Mouse (Mus musculus) myocyte (in vitro differentiated cells): ENCODE data around the gene Acsm2. TPM values are rescaled to one million over a fixed set of nuclear protein-coding genes. Genes with fewer than 3 reads are reported as not detected.

Experiments used
- H3K27me3 ChIP-seq: one replicate; pipeline ENCODE4 v1.6.1; 2011; ENCODE audit not compliant: control insufficient read depth, insufficient read depth, insufficient read length
- H3K36me3 ChIP-seq: one replicate; pipeline ENCODE4 v1.6.1; 2011; ENCODE audit not compliant: control insufficient read depth, insufficient read depth
- H3K4me2 ChIP-seq: one replicate; pipeline ENCODE4 v1.6.1; 2011; ENCODE audit warnings: low read depth, control low read depth
- H3K4me3 ChIP-seq: one replicate; pipeline ENCODE4 v1.5.1; 2011; ENCODE audit warnings: mild to moderate bottlenecking, control low read depth, moderate library complexity
- H3K79me2 ChIP-seq: one replicate; pipeline ENCODE4 v1.6.1; 2011; ENCODE audit not compliant: control insufficient read depth, insufficient read depth
- H3ac ChIP-seq: one replicate; pipeline ENCODE4 v1.6.1; 2011; ENCODE audit not compliant: control insufficient read depth, insufficient read length
- CEBPB ChIP-seq: IDR thresholded peaks from 2 replicates; pipeline ENCODE4 v1.6.1; 2011; ENCODE audit warnings: mild to moderate bottlenecking, moderate library complexity; ENCODE audit not compliant: poor library complexity, insufficient read depth, severe bottlenecking
- E2F4 ChIP-seq: IDR thresholded peaks from one replicate; pipeline ENCODE4 v1.6.1; 2011; ENCODE audit warnings: mild to moderate bottlenecking, control low read depth, moderate library complexity; ENCODE audit not compliant: insufficient read depth
- MAX ChIP-seq: IDR thresholded peaks from one replicate; pipeline ENCODE4 v1.6.1; 2011; ENCODE audit warnings: low read depth, mild to moderate bottlenecking, control low read depth
- MYOD1 ChIP-seq, 3 experiments: IDR thresholded peaks; one replicate each; pipeline ENCODE4 v1.6.1; 2011; ENCODE audit warnings: control low read depth in 2 of 3, low read depth in 2 of 3, mild to moderate bottlenecking in 2 of 3, moderate library complexity in 1 of 3; ENCODE audit not compliant: insufficient read length in 2 of 3, control insufficient read depth in 1 of 3
- MYOG ChIP-seq, 3 experiments: IDR thresholded peaks; one replicate each; pipeline ENCODE4 v1.6.1; 2011; ENCODE audit warnings: control low read depth in 2 of 3, low read depth in 2 of 3, mild to moderate bottlenecking in 2 of 3; ENCODE audit not compliant: insufficient read length in 2 of 3, control insufficient read depth in 1 of 3, insufficient read depth in 1 of 3
- POLR2A ChIP-seq: IDR thresholded peaks from one replicate; pipeline ENCODE4 v1.6.1; 2011; ENCODE audit warnings: low read depth, mild to moderate bottlenecking, control low read depth, moderate library complexity; ENCODE audit not compliant: insufficient read length
- POLR2AphosphoS2 ChIP-seq: IDR thresholded peaks from one replicate; pipeline ENCODE4 v1.6.1; 2011; ENCODE audit warnings: low read depth, control low read depth; ENCODE audit not compliant: insufficient read length
- REST ChIP-seq: IDR thresholded peaks from one replicate; pipeline ENCODE4 v1.6.1; 2011; ENCODE audit warnings: mild to moderate bottlenecking, control low read depth, moderate library complexity; ENCODE audit not compliant: insufficient read depth, insufficient read length
- SRF ChIP-seq: IDR thresholded peaks from one replicate; pipeline ENCODE4 v1.6.1; 2011; ENCODE audit warnings: low read depth; ENCODE audit not compliant: control insufficient read depth, insufficient read length
- TCF12 ChIP-seq: IDR thresholded peaks from one replicate; pipeline ENCODE4 v1.6.1; 2011; ENCODE audit warnings: mild to moderate bottlenecking, control low read depth; ENCODE audit not compliant: poor library complexity, insufficient read depth, severe bottlenecking
- TCF3 ChIP-seq: IDR thresholded peaks from one replicate; pipeline ENCODE4 v1.6.1; 2011; ENCODE audit warnings: low read depth, control low read depth; ENCODE audit not compliant: insufficient read length
- USF1 ChIP-seq: IDR thresholded peaks from one replicate; pipeline ENCODE4 v1.6.1; 2011; ENCODE audit warnings: low read depth, mild to moderate bottlenecking, control low read depth, moderate library complexity
- polyA plus RNA-seq: library from polyadenylated mRNA; unstranded; fragments of >200 nt; fragmentation: generic; extraction: Trizol; gene quantifications from one replicate; pipeline ENCODE4 v1.2.1, GENCODE M21; 2012; ENCODE audit warnings: missing spikeins

Gene Acsm2
- polyA plus RNA-seq, 1 experiment: not detected

GRCm38 (mm10) chr7:119534389-119534788 is 19.8 kb upstream of the Acsm2 start:
- Histone ChIP-seq H3K4me3 (no peak overlapping the region), H3K36me3 (no peaks in the 10 kb centered on the region), H3K4me2 (no peak overlapping the region), H3K79me2 (no peaks in the 10 kb centered on the region), H3K27me3 (no peaks in the 10 kb centered on the region), H3ac (no peak overlapping the region)
- no peak for TF ChIP-seq CEBPB
- TF ChIP-seq POLR2A: no peak
- TF ChIP-seq REST: no peak
- no peak for TF ChIP-seq E2F4
- no peak for TF ChIP-seq MYOD1 (IDR thresholded peaks at IDR 0.05; ENCODE audit: control insufficient read depth in 1 of 3, insufficient read length in 2 of 3, low read depth in 2 of 3)
- no peak for TF ChIP-seq TCF3
- TF ChIP-seq SRF: no peak
- no peak for TF ChIP-seq MYOG (IDR thresholded peaks at IDR 0.05; ENCODE audit: control insufficient read depth in 1 of 3, insufficient read depth in 1 of 3, insufficient read length in 2 of 3, low read depth in 2 of 3)
- no peak for TF ChIP-seq MAX
- no peak for TF ChIP-seq USF1

- H3K79me2 ChIP-seq: no peaks in the 10 kb centered on the region
- TF ChIP-seq E2F4 (no peak), TCF12 (no peak), TCF3 (no peak), REST (no peak), POLR2AphosphoS2 (no peak), SRF (no peak), MYOG (IDR thresholded peaks at IDR 0.05; ENCODE audit: control insufficient read depth in 1 of 3, insufficient read depth in 1 of 3, insufficient read length in 2 of 3, low read depth in 2 of 3) (no peak), POLR2A (no peak), MYOD1 (IDR thresholded peaks at IDR 0.05; ENCODE audit: control insufficient read depth in 1 of 3, insufficient read length in 2 of 3, low read depth in 2 of 3) (no peak), USF1 (no peak), CEBPB (no peak), MAX (no peak)
- H3K27me3 ChIP-seq: no peaks in the 10 kb centered on the region
- H3K36me3 ChIP-seq: no peaks in the 10 kb centered on the region
- H3K4me2 ChIP-seq: no peak overlapping the region
- H3K4me3 ChIP-seq: no peak overlapping the region
- H3ac ChIP-seq: no peak overlapping the region
Measured at GRCm38 (mm10) chr7:119542445-119542844, 11.7 kb upstream of the Acsm2 start.

DNA sequence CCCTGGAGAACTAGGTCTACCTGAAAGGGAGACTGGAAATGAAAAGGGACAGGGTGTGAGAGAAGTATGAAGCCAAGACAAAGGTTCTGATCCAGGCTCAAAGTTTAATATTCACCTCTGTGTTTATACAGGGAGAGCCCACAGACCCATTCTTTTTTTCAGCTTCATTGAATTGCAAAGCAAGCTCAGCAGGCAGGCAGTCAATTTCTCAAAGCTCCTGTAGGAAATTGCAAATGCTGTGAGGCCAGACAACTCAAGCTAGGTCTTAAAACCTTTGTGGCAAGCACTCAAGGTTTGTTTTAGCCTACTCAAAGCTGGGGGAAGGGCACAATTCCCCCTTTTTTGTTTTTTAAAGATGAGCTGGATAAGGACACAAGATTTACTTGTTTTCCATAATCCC is 8.6 kb upstream of the Acsm2 start:
- no peaks in the 10 kb centered on the region for H3K27me3 ChIP-seq
- H3K4me3 ChIP-seq: no peak overlapping the region
- TF ChIP-seq REST (no peak), MYOG (IDR thresholded peaks at IDR 0.05; ENCODE audit: control insufficient read depth in 1 of 3, insufficient read depth in 1 of 3, insufficient read length in 2 of 3, low read depth in 2 of 3) (no peak)
- no peaks in the 10 kb centered on the region for H3K79me2 ChIP-seq
- H3K36me3 ChIP-seq: no peaks in the 10 kb centered on the region
- H3K4me2 ChIP-seq: no peak overlapping the region
- H3ac ChIP-seq: no peak overlapping the region

GRCm38 (mm10) chr7:119550471-119551222 is 3.5 kb upstream of the Acsm2 start:
- no peak for TF ChIP-seq MYOD1 (IDR thresholded peaks at IDR 0.05; ENCODE audit: control insufficient read depth in 1 of 3, insufficient read length in 2 of 3, low read depth in 2 of 3)
- TF ChIP-seq REST: no peak
- TF ChIP-seq USF1: no peak
- no peak for TF ChIP-seq SRF
- no peak for TF ChIP-seq POLR2A
- H3K36me3 ChIP-seq: no peaks in the 10 kb centered on the region
- H3ac ChIP-seq: no peak overlapping the region
- no peaks in the 10 kb centered on the region for H3K79me2 ChIP-seq
- no peak overlapping the region for H3K4me3 ChIP-seq
- no peaks in the 10 kb centered on the region for H3K27me3 ChIP-seq
- H3K4me2 ChIP-seq: no peak overlapping the region

- H3K27me3 ChIP-seq: no peaks in the 10 kb centered on the region
- no peak overlapping the region for H3K4me2 ChIP-seq
- no peak overlapping the region for H3K4me3 ChIP-seq
- no peaks in the 10 kb centered on the region for H3K79me2 ChIP-seq
- no peak overlapping the region for H3ac ChIP-seq
- TF ChIP-seq SRF: no peak
- TF ChIP-seq REST: no peak
- TF ChIP-seq USF1: no peak
- no peak for TF ChIP-seq POLR2AphosphoS2
- no peak for TF ChIP-seq E2F4
- TF ChIP-seq CEBPB: no peak
- TF ChIP-seq MYOD1 (IDR thresholded peaks at IDR 0.05; ENCODE audit: control insufficient read depth in 1 of 3, insufficient read length in 2 of 3, low read depth in 2 of 3): no peak
- no peak for TF ChIP-seq MYOG (IDR thresholded peaks at IDR 0.05; ENCODE audit: control insufficient read depth in 1 of 3, insufficient read depth in 1 of 3, insufficient read length in 2 of 3, low read depth in 2 of 3)
- no peak for TF ChIP-seq TCF12
- TF ChIP-seq MAX: no peak
- TF ChIP-seq POLR2A: no peak
- TF ChIP-seq TCF3: no peak
- H3K36me3 ChIP-seq: no peaks in the 10 kb centered on the region
Measured at GRCm38 (mm10) chr7:119559789-119560451, 5.8 kb downstream of the Acsm2 start.
